9 mouse cellular contexts compared by ENCODE assay signal in the genomic region with DNA sequence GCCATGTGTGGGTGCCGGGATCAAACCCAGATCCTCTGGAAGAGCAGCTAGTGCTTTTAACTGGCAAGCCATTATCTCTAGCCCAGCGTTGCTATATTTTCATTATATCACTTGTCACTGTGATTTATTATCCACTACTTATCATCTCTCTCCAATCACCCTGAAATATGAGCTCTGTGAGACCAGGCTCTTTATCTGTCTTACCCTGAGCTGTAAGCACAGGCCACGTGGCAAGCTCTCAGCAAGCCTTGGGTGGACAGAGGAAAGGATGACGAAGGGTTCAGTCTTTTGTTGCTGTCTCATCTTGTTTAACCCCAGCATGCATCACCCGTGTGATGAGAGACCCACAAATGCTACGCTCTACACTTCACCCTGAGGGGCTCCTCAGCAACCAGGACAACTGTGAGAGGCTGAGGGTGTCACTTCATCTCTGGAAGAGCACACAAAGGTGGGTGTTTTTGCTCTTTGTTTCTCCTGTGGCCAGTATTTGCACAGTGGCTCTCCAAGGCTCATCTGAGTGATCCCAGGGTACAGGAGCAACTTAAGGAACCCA.
DNase-seq lines count a peak whose midpoint lies in the region; ATAC-seq and TF ChIP-seq lines count a peak whose summit lies in the region.
"Had no signal": no experiment of that assay in that cellular context is flagged by ENCODE, and none has a peak within 500 bp of the region (broad histone marks: within the 10 kb centered on the region; RNA-seq: fewer than 3 reads in every experiment).

No protein-coding gene starts in this region.

- no peak overlapping the region for H3K4me3 ChIP-seq in heart, embryonic 16.5 days (ENCODE audit: low read length)
- no peak overlapping the region for H3K4me3 ChIP-seq in G1E (ENCODE audit: low read depth, low read length)
- H3K4me3 ChIP-seq in intestine, embryonic 15.5 days (replicated peaks): no peak overlapping the region

- no peaks in the 10 kb centered on the region for H3K9me3 ChIP-seq in heart, embryonic 16.5 days (replicated peaks; ENCODE audit: control insufficient read depth, low read length)
- no peaks in the 10 kb centered on the region for H3K9me3 ChIP-seq in G1E (replicated peaks)
- H3K9me3 ChIP-seq in intestine, embryonic 15.5 days: no peaks in the 10 kb centered on the region

- no peaks in the 10 kb centered on the region for H3K36me3 ChIP-seq in heart, embryonic 16.5 days (ENCODE audit: control insufficient read depth, insufficient read depth)
- no peaks in the 10 kb centered on the region for H3K36me3 ChIP-seq in G1E (replicated peaks)
- no peaks in the 10 kb centered on the region for H3K36me3 ChIP-seq in intestine, embryonic 15.5 days

- no peak for TF ChIP-seq CTCF in G1E (IDR thresholded peaks at IDR 0.05; ENCODE audit: low read depth, low read length)

- ATAC-seq in heart, embryonic 16.5 days (replicated peaks; ENCODE audit: extremely low read depth, insufficient read depth, low FRiP score): peak; percentile 33; the same call in 1 of the 2 replicates
- peak; percentile 64 for ATAC-seq in G1E (ENCODE audit: extremely low read depth, insufficient number of reproducible peaks, low FRiP score, poor library complexity, severe bottlenecking)
- ATAC-seq in intestine, embryonic 15.5 days: peak; percentile 77
- ATAC-seq: lung, postnatal 0 days had no signal

- H3K27me3 ChIP-seq in heart, embryonic 16.5 days (ENCODE audit: control insufficient read depth, insufficient read depth, low read length): no peaks in the 10 kb centered on the region
- H3K27me3 ChIP-seq in G1E (ENCODE audit: insufficient read depth, low read length): peaks cover 14% of the 10 kb centered on the region
- H3K27me3 ChIP-seq in intestine, embryonic 15.5 days (replicated peaks): no peaks in the 10 kb centered on the region

- no peak for DNase-seq in heart, adult 8-10 months (ENCODE audit: low spot score)
- DNase-seq in 3T3-L1 (ENCODE audit: low read depth, low spot score): peak; percentile 15
- DNase-seq in G1E (ENCODE audit: low spot score): no peak
- DNase-seq in layer of hippocampus, postnatal 36 days: no peak
- DNase-seq in left cerebral cortex, adult 18-20 months (ENCODE audit: low spot score in 2 of 2): no peak
- DNase-seq: cerebellum, postnatal 36 days had no signal

- H3K4me1 ChIP-seq in heart, embryonic 16.5 days (ENCODE audit: control insufficient read depth, insufficient read depth, low read length): peaks cover 43% of the 10 kb centered on the region
- no peaks in the 10 kb centered on the region for H3K4me1 ChIP-seq in G1E (ENCODE audit: insufficient read depth, low read depth, low read length)
- peaks cover 27% of the 10 kb centered on the region for H3K4me1 ChIP-seq in intestine, embryonic 15.5 days (replicated peaks)

- peak overlapping the region; percentile 14; the same call in 1 of the 2 replicates for H3K4me2 ChIP-seq in heart, embryonic 16.5 days (ENCODE audit: low read depth, low read length)
- H3K4me2 ChIP-seq in intestine, embryonic 15.5 days (replicated peaks): no peak overlapping the region

- peak overlapping the region; percentile 82 for H3K27ac ChIP-seq in heart, embryonic 16.5 days (ENCODE audit: low read length)
- no peak overlapping the region for H3K27ac ChIP-seq in intestine, embryonic 15.5 days

- H3K9ac ChIP-seq in heart, embryonic 16.5 days (ENCODE audit: low read length): peak overlapping the region; percentile 39
- no peak overlapping the region for H3K9ac ChIP-seq in intestine, embryonic 15.5 days

- 27% methylated on average over 6 of the region's 6 CpGs for WGBS in heart, embryonic 16.5 days
- WGBS in intestine, embryonic 15.5 days: 35% methylated on average over 6 of the region's 6 CpGs
